Mouse (Mus musculus): ENCODE data around the gene Skor1.

The Skor1 gene

DNA sequence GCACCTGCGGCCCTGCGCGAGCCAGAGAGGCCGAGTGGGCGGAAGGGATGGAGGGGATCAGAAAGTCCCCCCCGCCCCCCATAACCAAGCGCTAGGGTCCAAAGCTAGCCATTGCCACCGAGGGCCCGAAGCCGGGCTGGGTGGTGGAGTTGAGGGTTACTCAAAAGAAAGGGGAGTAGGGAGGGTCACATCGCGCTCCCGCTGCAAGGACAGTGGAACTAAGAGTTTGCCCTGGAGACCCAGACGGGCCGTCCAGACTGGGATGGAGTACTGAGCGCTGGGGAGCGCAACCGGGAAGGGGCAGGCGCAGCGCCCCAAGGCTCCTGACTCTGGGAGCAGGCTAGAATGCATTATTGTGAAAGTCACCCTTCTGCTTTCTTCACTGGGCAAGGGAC lies 608 bp upstream of the Skor1 start:
- DNase-seq (ENCODE audit: low spot score): no peak

- DNase-seq (ENCODE audit: low spot score): no peak
Observed at GRCm38 (mm10) chr9:63147786-63148409, 863 bp downstream of the Skor1 start.

DNA sequence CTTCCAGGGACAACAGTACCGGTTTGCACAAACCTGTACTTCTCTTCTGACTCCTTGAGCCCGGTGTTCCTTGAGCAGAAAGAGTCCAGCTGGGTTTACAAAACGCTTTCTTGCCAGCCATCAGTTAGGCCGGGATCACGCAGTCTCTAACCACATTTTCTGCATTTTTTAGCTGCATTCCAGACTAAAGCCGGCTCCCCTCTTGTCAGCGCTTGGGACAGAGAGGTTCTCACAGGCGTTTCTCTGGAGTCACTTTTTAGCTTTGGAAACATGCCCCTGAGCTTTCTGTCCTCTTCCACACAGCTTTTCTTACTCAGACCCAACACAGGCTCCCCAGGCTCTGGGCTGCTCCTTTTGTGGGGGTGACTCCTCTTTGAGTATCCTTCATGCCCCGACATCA lies 1.5 kb downstream of the Skor1 start:
- DNase-seq (ENCODE audit: low spot score): no peak

DNA sequence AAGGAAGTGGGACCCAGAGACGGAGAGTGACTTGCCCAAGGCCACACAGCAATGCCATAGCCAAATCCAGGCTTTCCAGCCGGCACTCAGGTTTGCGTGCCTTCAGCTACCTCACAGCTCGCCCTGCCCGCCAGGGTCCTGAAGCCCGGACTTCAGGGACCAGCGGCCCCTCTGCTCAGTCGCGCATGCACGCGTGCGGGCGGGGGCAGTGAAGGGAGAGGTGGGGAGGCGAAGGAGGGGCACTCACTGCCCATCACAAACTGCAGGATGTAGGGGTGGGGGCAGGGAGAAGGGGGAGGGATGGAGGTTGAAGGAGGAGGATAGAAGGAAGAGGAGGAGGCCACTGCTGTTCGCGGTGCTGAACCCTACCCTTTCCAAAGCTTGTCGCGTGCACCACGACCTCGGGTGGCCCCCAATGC lies 1.9 kb downstream of the Skor1 start:
- DNase-seq (ENCODE audit: low spot score): no peak

DNA sequence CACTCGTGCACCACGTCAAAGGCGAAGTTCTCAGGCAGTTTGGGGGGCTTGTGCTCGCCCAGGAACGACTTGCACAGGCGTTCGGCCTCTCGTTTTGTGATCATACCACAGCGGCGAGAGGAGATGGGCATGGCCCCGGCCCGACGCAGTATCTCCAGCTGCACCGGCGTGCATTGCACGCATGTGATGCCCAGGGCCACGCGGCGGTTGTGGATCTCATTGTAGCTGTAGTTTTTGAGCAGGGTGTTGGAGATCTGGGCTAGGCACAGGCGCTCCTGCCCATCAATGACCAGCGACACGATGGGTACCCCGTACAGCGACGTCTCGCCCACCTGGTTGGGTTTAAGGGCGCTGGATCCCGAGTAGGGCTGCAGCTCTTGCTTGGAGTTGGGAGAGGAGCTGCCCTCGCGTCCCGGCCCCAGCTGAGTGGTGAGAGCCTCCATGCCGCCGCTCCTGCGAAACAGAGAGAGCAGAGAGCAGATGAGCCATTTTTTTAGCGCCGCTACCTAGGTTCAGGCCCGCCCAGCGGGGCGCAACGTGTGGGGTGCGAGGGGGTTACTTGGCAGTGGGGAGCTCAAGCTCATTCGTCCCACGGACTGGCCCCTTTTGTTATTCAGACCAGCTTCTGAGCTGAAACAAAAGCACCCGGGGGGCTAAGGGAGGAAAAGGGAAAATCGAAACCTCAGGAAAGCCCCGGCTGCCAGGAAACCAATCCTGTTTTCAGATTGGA lies 2.5 kb downstream of the Skor1 start:
- no peak for DNase-seq (ENCODE audit: low spot score)

DNA sequence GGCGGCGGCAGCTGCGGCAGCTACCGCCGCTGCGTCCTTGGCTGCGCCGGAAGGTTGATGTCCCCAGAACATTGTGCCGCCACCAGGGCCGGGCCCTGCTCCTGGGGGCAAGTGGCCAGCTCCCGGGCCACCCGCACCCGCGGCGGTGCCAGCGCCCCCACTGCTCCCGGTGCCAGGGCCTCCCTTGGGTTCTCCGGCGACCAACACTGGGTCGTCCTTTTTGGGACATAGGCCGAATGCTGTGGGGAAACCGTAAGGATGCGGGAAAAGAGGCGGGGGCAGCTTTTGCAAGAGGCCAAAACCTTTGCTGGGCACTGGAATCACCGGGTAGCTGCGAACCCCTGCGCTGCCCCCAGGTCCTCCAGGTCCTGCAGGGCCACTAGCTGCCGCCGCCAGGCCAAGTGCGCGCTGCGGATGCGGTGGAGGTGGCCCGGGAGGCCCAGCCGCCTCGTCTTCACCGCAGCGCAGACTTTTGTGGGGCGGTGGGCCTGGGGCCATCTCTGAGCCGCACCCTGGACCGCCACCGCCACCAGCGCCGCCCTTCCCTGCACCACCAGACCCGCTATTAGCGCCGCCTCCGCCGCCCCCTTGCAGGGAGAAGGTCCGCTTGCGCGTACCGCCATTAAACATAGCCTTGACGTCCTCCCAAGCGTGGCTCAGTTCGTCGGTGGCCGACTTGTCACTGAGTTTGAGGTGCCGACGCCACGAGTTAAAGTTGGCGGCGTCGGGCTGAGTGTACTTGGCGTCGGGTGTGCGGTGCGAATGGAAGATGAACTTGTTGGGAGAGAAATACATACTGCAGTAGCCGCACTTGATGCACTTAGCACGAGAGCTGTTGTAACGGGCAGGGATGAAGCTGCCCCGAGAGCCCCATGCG lies 3.3 kb downstream of the Skor1 start:
- DNase-seq (ENCODE audit: low spot score): no peak

DNA sequence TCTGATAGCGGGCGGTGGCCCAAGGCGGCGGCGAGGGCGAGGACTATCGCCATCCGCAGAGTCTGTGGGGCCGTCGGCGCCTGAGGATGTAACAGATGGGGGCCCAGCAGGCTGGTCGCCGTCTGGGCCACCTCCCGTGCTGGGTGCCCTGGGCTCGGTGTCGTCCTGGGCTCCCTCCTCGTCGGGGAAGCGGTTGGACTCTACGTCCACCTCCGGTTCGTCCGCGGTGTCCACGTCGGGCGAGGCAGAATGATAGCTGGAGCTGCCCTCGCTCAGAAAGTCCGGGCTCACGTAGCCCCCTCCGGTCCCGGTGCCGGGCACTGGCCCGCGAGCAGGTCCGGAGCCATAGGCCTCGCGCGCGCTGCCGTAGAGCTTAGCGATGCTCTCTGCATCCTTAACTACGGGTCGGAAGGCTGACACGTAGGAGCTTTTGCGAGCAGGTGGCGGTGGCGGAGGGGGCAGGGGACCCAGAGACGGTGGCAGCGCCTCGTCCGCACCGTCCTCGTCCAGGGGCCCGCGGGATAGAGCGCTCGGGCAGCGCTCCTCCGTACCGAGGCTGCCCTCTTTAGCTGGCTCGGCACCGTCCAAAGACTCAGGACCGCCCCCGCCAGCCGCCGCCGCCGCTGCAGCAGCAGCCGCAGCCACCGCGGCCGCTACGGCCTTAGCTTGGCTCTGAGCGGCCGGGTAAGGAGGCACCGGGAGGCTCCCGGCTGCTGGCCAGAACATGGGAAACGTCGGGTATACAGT lies 4.1 kb downstream of the Skor1 start:
- DNase-seq (ENCODE audit: low spot score): no peak

DNA sequence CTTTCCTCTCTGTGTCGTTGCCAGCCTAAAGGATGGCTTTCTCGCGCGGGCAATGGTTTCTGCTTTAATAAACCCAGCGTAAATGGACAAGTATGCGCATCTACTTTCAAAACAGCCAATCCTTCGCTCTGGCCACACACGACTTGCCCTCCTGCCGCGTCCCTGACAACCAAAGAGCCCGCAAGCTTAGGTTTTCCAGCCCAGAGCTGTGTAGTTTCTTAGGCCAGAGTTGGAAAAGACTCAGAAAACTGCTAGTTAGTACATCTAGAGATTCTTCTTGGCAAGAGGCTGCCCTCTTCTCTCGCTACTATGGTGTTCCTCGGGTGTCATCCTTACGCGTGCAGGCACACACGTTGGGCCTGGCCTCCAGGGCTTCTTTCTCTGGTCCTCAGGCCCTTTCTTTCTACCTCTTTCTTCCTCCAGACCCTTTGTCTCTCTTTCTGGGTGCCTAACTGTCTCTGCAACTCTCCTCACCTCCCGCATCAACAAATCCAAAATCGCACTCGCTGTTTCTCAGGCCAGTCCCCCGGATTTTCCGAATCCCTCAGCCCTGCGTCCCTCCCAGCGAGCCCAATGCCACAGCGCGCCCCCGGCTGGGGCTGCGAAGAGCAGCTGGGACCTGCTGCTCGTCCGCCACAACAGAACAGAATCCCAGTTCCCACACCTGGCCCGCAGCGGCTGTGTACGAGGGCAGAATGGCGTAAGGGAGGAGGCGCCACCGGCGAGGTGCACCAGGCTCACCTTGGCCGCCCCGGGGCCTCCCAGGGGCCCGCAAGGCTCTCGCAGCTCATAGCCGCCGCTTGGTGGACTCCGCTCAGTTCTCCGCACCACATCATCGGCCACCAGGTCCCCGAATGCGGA lies 4.9 kb downstream of the Skor1 start:
- no peak for DNase-seq (ENCODE audit: low spot score)

- DNase-seq (ENCODE audit: low spot score): no peak
Observed at GRCm38 (mm10) chr9:63143227-63143626, 5.5 kb downstream of the Skor1 start.

GRCm38 (mm10) chr9:63142335-63143036 lies 6.3 kb downstream of the Skor1 start:
- DNase-seq (ENCODE audit: low spot score): no peak

DNA sequence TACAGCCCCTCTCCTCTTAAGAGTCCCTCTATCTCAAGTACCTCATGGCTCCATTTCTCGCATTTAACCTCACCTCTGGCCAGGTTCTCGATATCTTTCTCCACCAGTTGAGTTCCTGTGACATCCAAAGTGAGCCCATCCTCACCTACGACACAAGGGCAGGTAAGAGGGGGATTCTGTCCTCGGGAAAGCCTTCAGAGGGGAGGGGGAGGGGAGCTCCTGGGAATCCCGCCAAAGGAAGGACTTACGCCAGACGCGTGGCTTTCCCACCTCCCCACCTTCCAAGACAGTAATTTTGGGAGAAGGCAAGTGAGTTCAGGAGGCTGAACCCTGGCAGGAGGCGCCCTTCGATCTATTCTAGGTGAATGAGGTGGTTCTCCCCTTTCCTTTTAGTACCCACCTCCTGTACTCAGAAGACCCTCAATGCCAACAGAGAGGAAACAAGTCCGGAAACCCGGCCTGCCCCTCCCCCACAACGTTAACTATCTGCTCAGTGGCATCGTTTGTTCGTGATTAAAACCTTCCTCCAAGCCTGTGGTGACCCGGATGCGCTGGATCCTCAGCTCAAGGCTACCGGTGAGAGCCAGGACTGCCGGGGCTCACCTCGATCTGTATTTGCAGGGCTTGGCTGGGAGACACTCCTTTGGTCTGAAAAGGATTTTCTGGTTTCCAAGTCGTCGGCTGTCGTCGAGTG lies 7.0 kb downstream of the Skor1 start:
- no peak for DNase-seq (ENCODE audit: low spot score)

DNA sequence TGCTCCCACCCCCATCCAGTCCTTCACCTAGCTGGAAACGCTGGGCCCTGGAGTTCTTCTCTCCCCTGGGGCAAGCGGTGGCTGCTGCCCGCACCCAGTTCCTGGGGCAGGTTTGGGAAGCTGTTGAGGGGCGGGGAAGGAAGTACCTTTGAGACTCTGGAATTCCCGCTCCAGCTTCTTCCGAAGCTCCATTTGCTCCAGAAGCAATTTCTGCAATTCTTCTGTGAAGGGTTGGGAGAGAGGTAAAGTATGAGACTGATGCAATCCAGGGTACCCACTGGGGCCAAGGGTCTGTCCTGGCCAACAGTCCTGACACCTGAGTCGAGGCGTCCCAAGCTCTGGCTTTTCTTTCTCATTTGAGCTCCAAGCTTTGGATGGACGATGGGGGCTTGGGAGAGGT lies 8.6 kb downstream of the Skor1 start:
- no peak for DNase-seq (ENCODE audit: low spot score)

DNA sequence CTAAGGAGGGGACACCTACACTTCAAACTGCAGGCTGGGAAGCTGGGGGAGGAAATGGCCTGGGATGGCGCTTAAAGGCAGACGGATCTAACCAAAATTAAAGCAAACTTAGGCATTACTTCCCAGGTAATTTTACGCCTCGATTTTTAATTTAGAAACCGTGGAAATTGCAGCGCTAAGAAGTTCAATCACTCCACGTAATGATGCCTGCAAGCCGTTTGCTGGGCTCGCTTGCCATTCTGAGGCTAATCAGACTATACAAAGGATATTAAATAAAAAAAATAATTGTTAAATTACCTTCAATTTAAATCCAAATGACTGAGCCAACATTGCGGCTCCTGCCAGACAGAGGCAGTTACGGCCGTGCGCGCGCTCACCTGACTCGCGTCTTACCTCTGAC lies 9.1 kb downstream of the Skor1 start:
- no peak for DNase-seq (ENCODE audit: low spot score)

DNA sequence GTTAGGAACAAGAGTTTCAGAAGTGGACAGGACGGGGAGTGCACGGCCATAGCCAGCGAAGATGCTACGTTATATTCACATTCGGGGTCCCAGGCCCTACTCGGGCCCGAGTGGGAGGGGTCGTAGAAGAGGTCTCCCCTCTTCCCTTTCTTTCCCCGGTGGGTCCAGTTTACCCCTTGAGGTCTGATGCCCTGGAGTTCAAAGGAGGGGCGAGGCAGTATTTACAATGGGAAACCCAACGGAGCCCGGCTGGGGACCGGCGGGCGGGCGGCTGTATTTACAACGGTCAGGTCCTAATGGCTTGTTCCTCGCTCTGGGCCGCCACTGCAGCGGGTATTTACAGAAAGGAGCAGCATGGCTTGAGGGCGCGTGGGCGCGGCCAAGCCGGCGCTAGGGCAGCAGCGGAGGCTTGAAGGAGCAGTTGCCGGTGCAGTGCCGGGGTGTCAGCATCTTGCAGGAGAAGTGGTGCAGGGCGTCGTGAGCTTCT lies 10.2 kb downstream of the Skor1 start:
- DNase-seq (ENCODE audit: low spot score): no peak

DNA sequence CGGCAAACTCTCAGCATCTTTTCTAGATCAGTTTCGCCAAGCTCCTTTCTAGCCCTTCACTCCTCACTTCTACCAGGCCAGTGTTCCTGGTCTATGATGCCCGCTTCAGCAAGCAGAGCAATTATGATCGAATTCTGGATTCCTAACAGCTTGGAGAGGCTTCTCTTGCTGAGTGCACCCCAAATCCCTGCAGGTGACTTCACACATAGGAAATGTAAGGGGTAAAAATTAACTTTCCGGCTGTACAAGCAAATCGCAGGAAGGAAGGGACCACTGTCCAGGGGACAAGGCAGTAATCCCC lies 11.2 kb downstream of the Skor1 start:
- no peak for DNase-seq (ENCODE audit: low spot score)

DNA sequence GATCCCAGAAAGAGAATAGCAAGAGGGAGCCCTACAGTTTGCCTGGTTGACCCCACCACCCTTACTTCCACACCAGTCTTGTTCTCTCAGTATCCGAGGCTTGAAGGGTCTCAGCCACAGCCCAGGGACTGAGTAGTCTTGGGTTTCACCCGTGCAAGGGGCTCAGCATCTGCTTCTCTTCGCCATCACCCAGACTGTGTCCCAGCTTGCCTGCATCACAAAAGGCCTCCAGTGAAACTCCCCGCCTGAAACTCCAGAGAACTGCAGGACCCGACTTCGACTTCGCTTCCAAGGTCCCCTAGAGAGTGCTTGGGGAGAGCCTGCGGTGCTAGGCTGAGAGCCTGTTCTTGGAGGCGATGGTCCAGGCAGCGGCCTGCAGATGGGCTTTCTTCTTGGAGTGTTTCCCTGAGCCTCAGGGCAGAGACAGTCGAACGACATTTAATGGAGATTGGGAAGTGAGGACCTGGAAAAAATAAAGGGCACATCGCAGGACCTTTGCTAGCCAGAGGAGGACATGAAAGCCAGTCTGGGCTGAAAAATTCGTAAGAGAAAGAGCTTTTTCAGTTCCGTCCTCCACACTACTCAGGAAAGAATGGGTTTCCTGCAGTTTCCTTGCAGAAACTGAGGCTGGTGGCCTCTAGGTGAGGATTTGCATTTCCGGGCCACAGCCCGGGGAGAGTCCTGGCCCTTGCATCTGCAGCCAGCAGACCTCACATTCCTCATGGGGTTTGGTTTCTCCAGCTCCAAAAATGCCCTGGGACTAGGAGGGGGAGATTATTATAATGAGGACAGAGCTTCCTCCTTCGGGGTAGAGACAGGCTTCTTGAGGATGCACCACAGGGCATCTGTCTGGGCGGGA lies 11.8 kb downstream of the Skor1 start:
- DNase-seq (ENCODE audit: low spot score): no peak

GRCm38 (mm10) chr9:63136241-63136640 lies 12.5 kb downstream of the Skor1 start:
- no peak for DNase-seq (ENCODE audit: low spot score)

DNA sequence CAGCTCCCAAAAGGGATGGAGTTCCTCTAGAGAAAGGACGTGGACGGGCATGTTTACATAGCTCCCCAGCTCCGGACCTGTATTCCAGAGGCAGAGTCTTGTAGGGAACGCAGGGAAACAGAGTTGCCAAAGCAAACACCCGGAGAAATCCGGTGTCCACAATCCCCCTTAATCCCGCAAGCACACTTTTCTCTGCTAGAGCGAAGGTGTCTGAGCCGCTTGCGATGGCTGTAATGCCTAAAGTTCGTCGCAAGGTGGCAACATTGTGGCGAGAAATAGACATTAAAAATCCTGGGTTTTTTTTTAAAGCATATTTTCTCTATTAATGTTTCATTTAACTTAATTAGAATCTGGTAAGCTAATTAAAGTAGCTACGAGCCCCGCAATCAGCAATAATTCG lies 13.0 kb downstream of the Skor1 start:
- no peak for DNase-seq (ENCODE audit: low spot score)

- DNase-seq (ENCODE audit: low spot score): no peak
Observed at GRCm38 (mm10) chr9:63135356-63135755, 13.4 kb downstream of the Skor1 start.

Data from ovary, postnatal 10 days (tissue).